Mouse (Mus musculus) brain, embryonic 14.5 days (tissue): ENCODE measurements at regions not wholly inside any gene's neighbourhood (a gene's known extent, or its start where the extent isn't known, plus 50 kb on each side); places are given as distances from the start of the nearest gene placed in this dataset.

Experiments
- CTCF ChIP-seq: fragments of 200-500 bp; IDR thresholded peaks from 2 replicates; pipeline ENCODE4 v1.5.1; 2012; ENCODE audit warnings: inconsistent platforms, mild to moderate bottlenecking, moderate library complexity, borderline replicate concordance; ENCODE audit not compliant: insufficient read depth, insufficient read length; ENCODE audit errors: extremely low read depth
- POLR2A ChIP-seq: fragments of 200-500 bp; IDR thresholded peaks from 2 replicates; pipeline ENCODE4 v1.6.1; 2012; ENCODE audit warnings: mild to moderate bottlenecking, inconsistent platforms, borderline replicate concordance; ENCODE audit not compliant: poor library complexity, insufficient read depth, insufficient read length, severe bottlenecking; ENCODE audit errors: extremely low read depth

DNA sequence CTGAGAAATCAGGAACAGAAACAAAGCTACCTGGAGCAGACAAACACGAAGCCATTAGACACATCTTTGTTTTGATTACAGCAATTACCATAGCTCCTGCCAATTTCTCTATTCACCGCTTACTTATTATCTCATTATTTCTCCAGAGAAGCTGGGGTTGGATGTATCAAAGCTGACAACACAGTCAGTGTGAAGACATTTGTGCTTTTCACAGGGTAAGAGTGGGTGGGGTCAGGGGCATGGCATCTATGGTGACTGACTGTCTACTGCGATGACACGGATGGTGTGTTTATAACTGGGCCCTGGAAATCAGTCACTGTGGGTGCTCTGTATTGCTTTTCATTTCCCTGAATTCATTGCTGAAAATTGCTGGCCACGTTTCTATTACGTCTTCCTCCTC is 815.0 kb upstream of the Adgrl2 start:
- no peak for TF ChIP-seq POLR2A
- no peak for TF ChIP-seq CTCF
